Mouse (Mus musculus): ENCODE measurements around the gene St3gal6.

DNA sequence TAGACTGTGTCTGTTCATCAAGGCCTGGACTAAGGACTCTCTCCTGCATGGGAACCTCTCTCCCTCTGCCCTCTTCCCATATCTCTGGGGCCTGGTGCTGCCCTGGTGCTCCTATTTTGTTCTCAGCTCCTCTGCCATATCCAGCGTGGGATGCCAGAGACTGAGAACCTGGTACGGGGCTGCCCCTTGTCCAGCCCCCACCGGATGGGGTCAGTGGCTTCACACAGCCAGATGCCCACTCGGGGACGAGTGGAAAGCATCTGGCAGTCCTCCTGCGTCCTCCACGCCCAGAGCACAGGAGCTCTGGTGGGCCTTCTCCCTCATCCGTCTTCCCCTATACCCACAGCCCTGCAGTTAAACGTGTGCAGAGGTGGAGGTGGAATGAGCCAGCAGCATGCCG, 63.7 kb downstream of the St3gal6 start:
- no peak for TF ChIP-seq CTCF (IDR thresholded peaks at IDR 0.05; ENCODE audit: control insufficient read depth, insufficient read depth, insufficient read length)
- TF ChIP-seq CEBPB (IDR thresholded peaks at IDR 0.05; ENCODE audit: low read depth) = no peak
- no peak for TF ChIP-seq USF1 (IDR thresholded peaks at IDR 0.05; ENCODE audit: low read depth)
